Mouse (Mus musculus) frontal cortex, adult 2 months (tissue): ENCODE data around the gene Krt24. TPM values are rescaled to one million over a fixed set of nuclear protein-coding genes. Genes with fewer than 3 reads are reported as not detected.
"Not testable (repeated sequence)": the region's sequence is repeated elsewhere in the genome, so short reads cannot be mapped to it uniquely, and the experiment has no call there.

Experiments used
- DNase-seq, 2 experiments: peaks; one replicate each; pipeline ENCODE4 v3.0.0; 2022; ENCODE audit warnings: low spot score in 1 of 2; ENCODE audit errors: extremely low spot score in 1 of 2
- polyA plus RNA-seq: library from polyadenylated mRNA; depleted of rRNA; stranded (reverse); fragments of >200 nt; gene quantifications from 2 replicates; pipeline ENCODE4 v1.2.3, GENCODE M21; 2012; rRNA removed

The Krt24 gene
- polyA plus RNA-seq, 1 experiment = not detected

GRCm38 (mm10) chr11:99255316-99255715 lies 29.7 kb downstream of the Krt24 start:
- DNase-seq = no peak

- DNase-seq = no peak
Observed at GRCm38 (mm10) chr11:99253893-99254292, 31.2 kb downstream of the Krt24 start.

GRCm38 (mm10) chr11:99252671-99253070 lies 32.4 kb downstream of the Krt24 start:
- no peak for DNase-seq

- DNase-seq = no peak
Observed at GRCm38 (mm10) chr11:99250666-99251065, 34.4 kb downstream of the Krt24 start.

GRCm38 (mm10) chr11:99250241-99250640 lies 34.8 kb downstream of the Krt24 start:
- peak; percentile 50 to 65 for DNase-seq

- DNase-seq = no peak
Observed at GRCm38 (mm10) chr11:99249115-99249514, 35.9 kb downstream of the Krt24 start.

- DNase-seq = no peak
Observed at GRCm38 (mm10) chr11:99247916-99248315, 37.1 kb downstream of the Krt24 start.

GRCm38 (mm10) chr11:99244519-99244918 lies 40.5 kb downstream of the Krt24 start:
- DNase-seq = not testable (repeated sequence)

GRCm38 (mm10) chr11:99243820-99244374 lies 41.2 kb downstream of the Krt24 start, which contains the start of gene Krt222:
Gene Krt222 (minus strand): TSS chr11:99244085.
- peak in 1 of 2 experiments; percentile 55 for DNase-seq

GRCm38 (mm10) chr11:99243200-99243819 lies 41.8 kb downstream of the Krt24 start:
- no peak for DNase-seq

- no peak for DNase-seq
Observed at GRCm38 (mm10) chr11:99242056-99242455, 43.0 kb downstream of the Krt24 start.

- DNase-seq = no peak
Observed at GRCm38 (mm10) chr11:99238468-99238867, 46.6 kb downstream of the Krt24 start.

GRCm38 (mm10) chr11:99231049-99231816 lies 53.8 kb downstream of the Krt24 start:
- DNase-seq = no peak

GRCm38 (mm10) chr11:99230261-99231048 lies 54.6 kb downstream of the Krt24 start, which contains the start of gene Smarce1:
Gene Smarce1 (minus strand): TSS chr11:99231017.
- DNase-seq = peak in 1 of 2 experiments; percentile 80

Other genes with a start within 250 kb of the Krt24 start
- gene Igfbp4, start 244.0 kb downstream of the Krt24 start, polyA plus RNA-seq = 64.3 and 86.3 TPM in 2 replicates
- gene Tns4, start 196.0 kb downstream of the Krt24 start, polyA plus RNA-seq = 0.19 and 0.34 TPM in 2 replicates
- 0.14 and 0.19 TPM in 2 replicates for gene Ccr7, start 130.2 kb downstream of the Krt24 start, polyA plus RNA-seq
- gene Smarce1, start 54.2 kb downstream of the Krt24 start, polyA plus RNA-seq = 93.5 and 97.6 TPM in 2 replicates
- 21.4 and 22.9 TPM in 2 replicates for gene Krt222, start 41.2 kb downstream of the Krt24 start, polyA plus RNA-seq
- gene Krt25, start 37.7 kb upstream of the Krt24 start, polyA plus RNA-seq = 0.06 and 0.15 TPM in 2 replicates
- 0.06 TPM in 1 of 2 replicates, not detected in the other for gene Krt26, start 52.7 kb upstream of the Krt24 start, polyA plus RNA-seq
- gene Krt27, start 65.8 kb upstream of the Krt24 start, polyA plus RNA-seq = 0.19 TPM in 1 of 2 replicates, not detected in the other
- gene Krt28, start 89.6 kb upstream of the Krt24 start, polyA plus RNA-seq = 0.17 TPM in 1 of 2 replicates, not detected in the other
- gene Krt10, start 104.1 kb upstream of the Krt24 start, polyA plus RNA-seq = 9.3 and 11.7 TPM in 2 replicates
- 6.7 and 9.7 TPM in 2 replicates for gene Krt12, start 137.0 kb upstream of the Krt24 start, polyA plus RNA-seq
- gene Krt20, start 152.9 kb upstream of the Krt24 start, polyA plus RNA-seq = 0.08 TPM in 2 replicates
- gene Krt23, start 207.9 kb upstream of the Krt24 start, polyA plus RNA-seq = 0.15 TPM in 1 of 2 replicates, not detected in the other
- not detected in 2 replicates for gene Krt39, start 236.1 kb upstream of the Krt24 start, polyA plus RNA-seq